ENCODE assay signal across 9 mouse cellular contexts in genomic region chr9:64397108-64397507, GRCm38 (mm10). TPM values are rescaled to one million over a fixed set of nuclear protein-coding genes. Genes with fewer than 3 reads are reported as not detected.
DNase-seq lines count a peak whose midpoint lies in the region; ATAC-seq lines count a peak whose summit lies in the region.
"Had no signal": no experiment of that assay in that cellular context is flagged by ENCODE, and none has a peak within 500 bp of the region (broad histone marks: within the 10 kb centered on the region; RNA-seq: fewer than 3 reads in every experiment).

No protein-coding gene starts in this region.

- no peak for ATAC-seq in liver, embryonic 12.5 days

- peaks cover 6% of the 10 kb centered on the region for H3K4me1 ChIP-seq in liver, embryonic 12.5 days
- H3K4me1 ChIP-seq: midbrain, embryonic 12.5 days had no signal

- H3K4me2 ChIP-seq in liver, embryonic 12.5 days = 0 out of 2 replicates have a peak overlapping the region, but pooled peaks have one; percentile 5
- H3K4me2 ChIP-seq: midbrain, embryonic 12.5 days had no signal

- WGBS in liver, embryonic 12.5 days (ENCODE audit: insufficient replicate concordance) = 19% methylated on average over 1 of the region's 1 CpGs

- H3K9ac ChIP-seq in liver, embryonic 12.5 days = no peak overlapping the region
- H3K9ac ChIP-seq: midbrain, embryonic 12.5 days had no signal

- DNase-seq in cerebellum, adult 18-20 months = peak; percentile 61 to 76
- DNase-seq in cerebellum, adult 11-12 months = no peak
- peak; percentile 41 to 57 for DNase-seq in layer of hippocampus, postnatal 10 days (ENCODE audit: low spot score in 2 of 2)
- DNase-seq in layer of hippocampus, adult 9-10 months (ENCODE audit: low spot score) = no peak
- peak; percentile 46 for DNase-seq in c-Kit-positive CD71-positive TER-119-positive erythroid progenitor cells, embryonic 14.5 days (ENCODE audit: low spot score)
- peak; percentile 64 for DNase-seq in thymus, postnatal 4 days
- no peak for DNase-seq in layer of hippocampus, adult 8-10 months (ENCODE audit: low spot score in 2 of 2)

- H3K4me3 ChIP-seq in liver, embryonic 12.5 days = no peak overlapping the region
- H3K4me3 ChIP-seq: midbrain, embryonic 12.5 days had no signal

- H3K27ac ChIP-seq in liver, embryonic 12.5 days = no peak overlapping the region
- H3K27ac ChIP-seq: midbrain, embryonic 12.5 days had no signal

- H3K27me3 ChIP-seq in liver, embryonic 12.5 days (replicated peaks) = peaks cover 29% of the 10 kb centered on the region

- H3K36me3 ChIP-seq in liver, embryonic 12.5 days = no peaks in the 10 kb centered on the region
- H3K36me3 ChIP-seq: midbrain, embryonic 12.5 days had no signal

- no peaks in the 10 kb centered on the region for H3K9me3 ChIP-seq in liver, embryonic 12.5 days (replicated peaks)
- H3K9me3 ChIP-seq: midbrain, embryonic 12.5 days had no signal

RNA-seq across cellular contexts. Expression of gene Megf11, which starts 11.7 kb away (rescaled TPM):
- total RNA-seq in layer of hippocampus, postnatal 10 days (2021) = 10 to 100 TPM; 15.9 to 17.9 TPM
- 0.27 and 0.31 TPM in 2 replicates for polyA plus RNA-seq in liver, embryonic 12.5 days (2016; fragmentation: Nextera tagmentation; extraction: Ambion mirVana)
- total RNA-seq in layer of hippocampus, adult 8-10 months (2022) = 10 to 100 TPM; 11.7 to 16.9 (median 14.2) TPM

RNA-seq across cellular contexts. Expression of gene Dis3l, which starts 56.0 kb away (rescaled TPM):
- 10 to 100 TPM; 23.9 to 24.2 TPM for total RNA-seq in layer of hippocampus, postnatal 10 days (2021)
- polyA plus RNA-seq in liver, embryonic 12.5 days (2016; fragmentation: Nextera tagmentation; extraction: Ambion mirVana) = 13.8 and 14.3 TPM in 2 replicates
- total RNA-seq in layer of hippocampus, adult 8-10 months (2022) = 10 to 100 TPM; 28.9 to 30.1 (median 29.6) TPM

Comparison
In these comparisons a context has a peak if more than half of its experiments do, and no peak if none do; other contexts are left out.
1. DNase-seq: peak in cerebellum, adult 18-20 months (2 of 2), layer of hippocampus, postnatal 10 days (2 of 2), c-Kit-positive CD71-positive TER-119-positive erythroid progenitor cells, embryonic 14.5 days (single experiment) and thymus, postnatal 4 days (single experiment); none in cerebellum, adult 11-12 months (single experiment), layer of hippocampus, adult 9-10 months (single experiment) and layer of hippocampus, adult 8-10 months (0 of 2).